Mouse (Mus musculus) adrenal gland, postnatal 10 days (tissue): Measurements from ENCODE around the gene Neurod6. TPM values are rescaled to one million over a fixed set of nuclear protein-coding genes. Genes with fewer than 3 reads are reported as not detected.

Source experiments
- DNase-seq: peaks from one replicate; pipeline ENCODE4 v3.0.0; 2021; ENCODE audit warnings: mixed read lengths
- total RNA-seq, 2 experiments: library from RNA; stranded (reverse); gene quantifications; 2 replicates each; pipeline ENCODE4 v1.2.3; 2021

Gene Neurod6
- total RNA-seq, 2 experiments from 2014 or later = not detected

- no peak for DNase-seq
These were observed 34.1 kb downstream of the Neurod6 start for GRCm38 (mm10) chr6:55646824-55647560.

- no peak for DNase-seq
These were observed 34.8 kb downstream of the Neurod6 start for GRCm38 (mm10) chr6:55646111-55646823.

GRCm38 (mm10) chr6:55634662-55635061 is 46.4 kb downstream of the Neurod6 start:
- DNase-seq = no peak

Other genes starting within 250 kb of the Neurod6 start
- 10 to 100 TPM; 28.8 to 37.0 TPM for gene Adcyap1r1, start 229.3 kb downstream of the Neurod6 start, total RNA-seq
- gene Itprid1, start 155.6 kb upstream of the Neurod6 start, total RNA-seq = under 1 TPM in 1 of 2 experiments, not detected in 1; 0.09 TPM